Mouse (Mus musculus): ENCODE measurements around the gene Podxl.
"Not testable (repeated sequence)": the region's sequence is repeated elsewhere in the genome, so short reads cannot be mapped to it uniquely, and the experiment has no call there.

Gene Podxl

GRCm38 (mm10) chr6:31564901-31565391 lies 1.2 kb upstream of the Podxl start:
- no peak for DNase-seq

GRCm38 (mm10) chr6:31564182-31564531 lies 376 bp upstream of the Podxl start:
- no peak for DNase-seq

GRCm38 (mm10) chr6:31562371-31563080 lies 1.3 kb downstream of the Podxl start:
- no peak for DNase-seq

- not testable (repeated sequence) for DNase-seq
Observed at GRCm38 (mm10) chr6:31561948-31562347, 1.8 kb downstream of the Podxl start.

- no peak for DNase-seq
Observed at GRCm38 (mm10) chr6:31560138-31560959, 3.4 kb downstream of the Podxl start.

GRCm38 (mm10) chr6:31556460-31557100 lies 7.2 kb downstream of the Podxl start:
- no peak for DNase-seq

- no peak for DNase-seq
Observed at GRCm38 (mm10) chr6:31550876-31551532, 12.8 kb downstream of the Podxl start.

GRCm38 (mm10) chr6:31549361-31550051 lies 14.3 kb downstream of the Podxl start:
- no peak for DNase-seq

- no peak for DNase-seq
Observed at GRCm38 (mm10) chr6:31544318-31544717, 19.5 kb downstream of the Podxl start.

- DNase-seq: no peak
Observed at GRCm38 (mm10) chr6:31540018-31540417, 23.8 kb downstream of the Podxl start.

- DNase-seq: no peak
Observed at GRCm38 (mm10) chr6:31538112-31538511, 25.7 kb downstream of the Podxl start.

GRCm38 (mm10) chr6:31537193-31537592 lies 26.6 kb downstream of the Podxl start:
- no peak for DNase-seq

- DNase-seq: no peak
Observed at GRCm38 (mm10) chr6:31534705-31535104, 29.1 kb downstream of the Podxl start.

GRCm38 (mm10) chr6:31531880-31532279 lies 31.9 kb downstream of the Podxl start:
- DNase-seq: no peak

- DNase-seq: no peak
Observed at GRCm38 (mm10) chr6:31528339-31528738, 35.4 kb downstream of the Podxl start.

GRCm38 (mm10) chr6:31527897-31528296 lies 35.9 kb downstream of the Podxl start:
- DNase-seq: peak; percentile 35

GRCm38 (mm10) chr6:31526929-31527328 lies 36.9 kb downstream of the Podxl start:
- DNase-seq: no peak

- DNase-seq: peak; percentile 56
Observed at GRCm38 (mm10) chr6:31525231-31525900, 38.4 kb downstream of the Podxl start.

GRCm38 (mm10) chr6:31524647-31525046 lies 39.1 kb downstream of the Podxl start:
- no peak for DNase-seq

- no peak for DNase-seq
Observed at GRCm38 (mm10) chr6:31524121-31524520, 39.7 kb downstream of the Podxl start.

- no peak for DNase-seq
Observed at GRCm38 (mm10) chr6:31523657-31524056, 40.1 kb downstream of the Podxl start.

- no peak for DNase-seq
Observed at GRCm38 (mm10) chr6:31523039-31523438, 40.7 kb downstream of the Podxl start.

Measured in thymus, postnatal 14 days (tissue).